Mouse (Mus musculus): ENCODE measurements around the gene Men1.
"Not testable (repeated sequence)": the region's sequence is repeated elsewhere in the genome, so short reads cannot be mapped to it uniquely, and the experiment has no call there.

Men1 gene

DNA sequence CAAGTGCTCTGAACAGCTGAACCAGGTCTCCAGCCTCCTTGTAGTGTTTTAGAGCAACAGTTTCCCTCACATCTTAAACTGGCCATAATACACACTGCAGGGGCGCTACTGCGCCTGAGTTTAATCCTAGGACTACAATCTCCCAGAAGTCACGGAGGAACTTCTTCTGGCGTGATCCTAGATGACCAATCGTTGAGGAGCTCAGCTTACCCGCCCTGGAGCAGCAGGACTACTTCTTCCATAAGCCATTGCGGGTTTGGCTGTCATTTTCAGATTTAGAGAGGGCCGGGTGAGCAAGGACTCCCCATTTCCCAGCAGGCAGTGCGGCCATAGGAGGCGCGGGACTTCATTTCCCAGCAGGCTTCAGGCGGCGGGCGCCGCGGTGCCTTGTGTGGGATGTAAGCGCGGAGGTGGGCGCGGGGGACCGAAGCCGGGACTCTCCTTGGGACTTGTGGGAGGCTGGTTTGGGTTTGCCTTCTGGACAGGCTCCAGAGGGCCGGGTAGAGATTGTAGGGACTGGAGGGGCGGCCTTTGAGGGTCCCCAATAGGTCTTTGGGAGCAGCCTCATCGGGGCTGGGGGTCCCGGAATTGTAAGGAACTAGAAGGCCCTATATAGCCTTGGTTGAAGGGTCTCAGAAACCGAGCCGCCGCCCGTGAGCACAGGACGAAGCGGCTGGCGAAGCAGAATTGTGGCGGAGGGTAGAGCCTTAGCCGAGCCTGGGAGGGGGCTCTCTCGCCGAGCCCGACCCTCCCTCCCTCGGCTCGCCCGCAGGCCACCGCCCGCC lies at the start of gene Men1:
TSS of gene Men1 (plus strand) at position 307 of the 785 bp plus-strand sequence.
- peak; percentile 87 to 92 for DNase-seq (ENCODE audit: low spot score in 2 of 2)

GRCm38 (mm10) chr19:6285226-6285625 lies 49.6 kb upstream of the Men1 start:
- no peak for DNase-seq (ENCODE audit: low spot score in 2 of 2)

GRCm38 (mm10) chr19:6285632-6286433 lies 48.9 kb upstream of the Men1 start:
- DNase-seq (ENCODE audit: low spot score in 2 of 2): no peak

GRCm38 (mm10) chr19:6286434-6287401 lies 48.1 kb upstream of the Men1 start:
- no peak for DNase-seq (ENCODE audit: low spot score in 2 of 2)

GRCm38 (mm10) chr19:6288236-6288894 lies 46.4 kb upstream of the Men1 start:
- DNase-seq (ENCODE audit: low spot score in 2 of 2): no peak

- no peak for DNase-seq (ENCODE audit: low spot score in 2 of 2)
Measured at GRCm38 (mm10) chr19:6289696-6290238, 45.0 kb upstream of the Men1 start.

DNA sequence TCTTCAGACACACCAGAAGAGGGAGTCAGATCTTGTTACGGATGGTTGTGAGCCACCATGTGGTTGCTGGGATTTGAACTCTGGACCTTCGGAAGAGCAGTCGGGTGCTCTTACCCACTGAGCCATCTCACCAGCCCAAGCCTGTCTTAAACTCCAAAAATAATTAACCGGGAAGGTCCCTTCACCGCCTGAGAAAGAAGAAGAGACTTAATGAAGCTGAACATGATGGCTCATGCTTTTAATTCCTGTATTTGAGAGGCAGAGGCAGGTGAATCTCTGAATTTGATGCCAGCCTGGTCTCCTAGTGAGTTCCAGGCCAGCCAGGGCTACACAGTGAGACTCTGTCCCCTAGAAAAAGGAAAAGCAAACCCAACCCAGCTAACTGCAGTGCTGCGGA lies 44.1 kb upstream of the Men1 start:
- DNase-seq (ENCODE audit: low spot score in 2 of 2): not testable (repeated sequence)

GRCm38 (mm10) chr19:6291117-6291781 lies 43.5 kb upstream of the Men1 start:
- DNase-seq (ENCODE audit: low spot score in 2 of 2): no peak

- DNase-seq (ENCODE audit: low spot score in 2 of 2): no peak
Measured at GRCm38 (mm10) chr19:6292262-6292661, 42.5 kb upstream of the Men1 start.

- DNase-seq (ENCODE audit: low spot score in 2 of 2): no peak
Measured at GRCm38 (mm10) chr19:6294301-6294700, 40.5 kb upstream of the Men1 start.

GRCm38 (mm10) chr19:6296551-6297210 lies 38.1 kb upstream of the Men1 start:
- DNase-seq (ENCODE audit: low spot score in 2 of 2): no peak

DNA sequence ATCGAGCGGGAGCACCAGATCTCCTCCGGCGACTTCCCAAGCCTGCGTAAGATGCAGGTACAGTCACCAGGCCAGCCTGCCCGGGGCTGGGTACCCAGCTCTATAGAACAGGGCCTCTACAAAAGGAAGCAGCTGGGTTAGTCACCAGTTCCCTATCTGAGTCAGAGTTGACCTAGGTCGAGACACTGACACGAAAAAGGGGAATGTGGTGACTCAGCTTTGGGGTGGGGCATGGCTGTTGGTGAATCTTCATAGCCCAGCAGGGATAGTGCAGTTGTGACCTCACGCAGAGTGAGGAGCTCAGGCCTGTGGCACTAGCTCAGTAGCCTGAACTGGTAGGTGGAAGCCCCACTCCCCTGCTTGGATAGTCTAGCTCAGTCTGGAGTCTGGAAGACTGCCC lies 37.1 kb upstream of the Men1 start:
- DNase-seq (ENCODE audit: low spot score in 2 of 2): peak in 1 of 2 experiments; percentile 60

GRCm38 (mm10) chr19:6299003-6299402 lies 35.8 kb upstream of the Men1 start:
- no peak for DNase-seq (ENCODE audit: low spot score in 2 of 2)

DNA sequence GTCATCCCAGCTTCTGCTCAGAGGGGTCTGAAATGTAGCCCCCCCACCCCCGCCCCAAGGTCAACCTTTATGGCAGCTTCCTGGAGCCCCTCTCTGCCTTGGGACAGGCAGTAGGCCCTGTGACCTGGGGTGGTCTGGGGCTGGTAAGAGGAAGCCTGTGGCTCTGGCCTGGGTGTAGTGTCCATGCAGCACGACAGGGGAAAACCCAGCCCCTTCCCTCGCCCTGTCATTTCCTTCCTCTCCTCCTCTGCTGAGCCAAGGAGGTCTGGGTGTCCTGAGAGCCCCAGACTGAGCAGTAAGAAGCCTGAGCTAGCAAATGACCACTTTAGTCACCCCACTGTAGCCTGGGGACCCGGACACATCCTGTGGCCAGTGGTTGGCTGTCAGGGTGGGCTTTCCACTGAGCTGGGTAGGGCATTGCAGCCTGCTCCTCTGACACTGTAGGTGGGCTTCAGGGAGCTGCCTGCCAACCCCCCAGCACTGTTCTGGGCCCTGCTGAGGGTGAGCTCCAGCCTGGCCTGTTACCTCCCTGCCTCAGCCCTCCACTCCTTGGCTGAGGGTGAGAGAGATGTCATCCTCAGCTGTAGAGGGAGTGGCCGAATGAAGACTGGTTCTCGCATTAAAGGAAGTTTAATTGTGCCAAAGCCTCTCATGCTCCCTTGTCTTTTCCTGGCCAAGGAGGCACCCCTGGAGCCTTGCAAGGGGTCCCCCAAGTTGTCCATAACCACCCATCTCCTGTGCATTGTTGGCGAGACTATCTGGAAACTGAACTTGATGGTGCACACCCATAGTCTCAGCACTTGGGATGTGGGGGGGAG lies 35.1 kb upstream of the Men1 start:
- no peak for DNase-seq (ENCODE audit: low spot score in 2 of 2)

GRCm38 (mm10) chr19:6300402-6300841 lies 34.4 kb upstream of the Men1 start:
- peak; percentile 76 to 80 for DNase-seq (ENCODE audit: low spot score in 2 of 2)

- no peak for DNase-seq (ENCODE audit: low spot score in 2 of 2)
Measured at GRCm38 (mm10) chr19:6302114-6302513, 32.7 kb upstream of the Men1 start.

GRCm38 (mm10) chr19:6302522-6302921 lies 32.3 kb upstream of the Men1 start:
- no peak for DNase-seq (ENCODE audit: low spot score in 2 of 2)

GRCm38 (mm10) chr19:6303831-6304230 lies 30.9 kb upstream of the Men1 start:
- no peak for DNase-seq (ENCODE audit: low spot score in 2 of 2)
